Mouse (Mus musculus): ENCODE measurements around the gene Comt.

Comt gene

DNA sequence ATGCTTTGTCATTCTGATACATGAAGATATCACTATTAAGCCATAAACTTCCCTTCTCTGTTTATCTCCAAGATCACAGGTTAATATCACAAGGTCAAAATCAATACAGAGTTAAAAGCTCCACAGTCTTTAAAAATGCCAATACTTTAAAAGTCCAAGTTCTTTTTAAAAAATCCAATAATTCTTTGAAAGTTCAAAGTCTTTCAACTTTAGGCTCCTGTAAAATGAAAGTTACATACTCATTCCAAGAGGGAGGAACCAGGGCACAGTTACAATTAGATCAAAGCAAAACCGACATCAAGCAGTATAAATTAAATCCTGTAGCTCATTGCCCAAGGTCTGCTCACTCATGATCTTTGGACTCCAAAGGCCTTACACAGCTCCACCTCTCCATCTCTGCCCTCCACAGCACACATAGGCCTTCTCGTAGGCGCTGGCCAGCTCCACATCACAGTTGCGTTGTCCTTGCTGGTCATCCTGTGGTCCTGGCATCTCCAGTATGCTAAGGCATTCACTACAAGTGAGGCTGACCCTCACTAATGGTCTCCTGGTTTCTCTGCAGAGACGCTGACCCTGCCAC, 6.8 kb upstream of the Comt start:
- DNase-seq (ENCODE audit: low read depth, low spot score): no peak

DNA sequence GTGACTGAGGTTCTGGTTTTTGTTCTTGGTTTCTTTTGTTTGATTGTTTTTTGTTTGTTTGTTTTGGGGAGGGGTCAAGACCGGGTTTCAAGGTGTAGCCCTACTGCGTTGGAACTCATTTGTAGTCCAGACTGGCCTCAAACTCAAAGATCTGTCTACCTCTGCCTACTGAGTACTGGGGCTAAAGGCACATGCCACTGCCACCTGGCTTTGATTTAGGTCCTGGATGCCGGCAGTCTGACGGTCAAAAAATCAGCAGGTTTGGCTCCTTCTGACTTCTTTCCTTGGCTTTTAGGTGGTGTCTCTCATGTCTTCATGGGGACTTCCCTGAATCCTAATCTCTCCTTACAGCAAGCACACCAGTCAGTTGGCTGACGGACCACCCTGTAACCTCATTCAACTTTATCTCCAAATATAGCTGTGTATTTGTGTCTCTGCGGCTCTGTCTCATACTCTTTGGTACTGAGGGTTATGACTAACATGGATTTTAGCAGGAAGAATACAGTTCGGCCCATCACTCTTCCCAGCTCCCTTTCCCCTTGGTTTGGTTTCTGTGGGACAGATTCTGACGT, 4.1 kb upstream of the Comt start:
- DNase-seq (ENCODE audit: low read depth, low spot score): peak; percentile 46

- DNase-seq (ENCODE audit: low read depth, low spot score): peak; percentile 46
These were observed 3.0 kb upstream of the Comt start for GRCm38 (mm10) chr16:18429641-18430040.

GRCm38 (mm10) chr16:18428516-18429042, 1.9 kb upstream of the Comt start:
- peak; percentile 81 for DNase-seq (ENCODE audit: low read depth, low spot score)

DNA sequence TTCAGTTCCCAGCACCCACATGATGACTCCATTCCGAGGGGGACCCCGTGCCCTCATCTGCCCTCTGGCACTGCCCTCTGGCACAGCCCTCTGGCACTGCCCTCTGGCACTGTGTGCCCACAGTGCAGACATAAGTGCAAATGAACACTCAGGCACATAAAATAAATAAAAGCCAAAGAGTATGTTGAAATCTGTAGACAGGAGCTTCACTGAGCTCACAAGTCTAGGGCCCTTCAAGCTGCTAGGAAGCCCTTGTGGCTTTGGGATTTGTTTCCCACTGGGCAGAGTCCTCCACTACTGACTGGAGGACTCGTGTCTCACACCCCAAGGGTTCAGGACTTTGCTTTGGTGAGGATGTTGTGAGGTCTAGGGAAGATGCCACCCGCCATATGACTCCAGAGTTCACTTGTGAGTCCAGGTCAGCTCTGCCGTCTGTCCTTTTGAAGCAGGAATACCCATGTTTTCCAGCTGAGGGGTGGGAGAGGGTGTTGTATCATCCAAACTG, 1.4 kb upstream of the Comt start:
- DNase-seq (ENCODE audit: low read depth, low spot score): no peak

GRCm38 (mm10) chr16:18426215-18426791, 349 bp downstream of the Comt start, which contains the start of gene Txnrd2:
Txnrd2 (plus strand) TSS chr16:18426384.
- DNase-seq (ENCODE audit: low read depth, low spot score): peak; percentile 69

- peak; percentile 21 for DNase-seq (ENCODE audit: low read depth, low spot score)
These were observed 1.0 kb downstream of the Comt start for GRCm38 (mm10) chr16:18425475-18426214.

GRCm38 (mm10) chr16:18424364-18425045, 2.1 kb downstream of the Comt start:
- no peak for DNase-seq (ENCODE audit: low read depth, low spot score)

- no peak for DNase-seq (ENCODE audit: low read depth, low spot score)
These were observed 2.8 kb downstream of the Comt start for GRCm38 (mm10) chr16:18423915-18424265.

- DNase-seq (ENCODE audit: low read depth, low spot score): no peak
These were observed 3.3 kb downstream of the Comt start for GRCm38 (mm10) chr16:18423203-18423914.

GRCm38 (mm10) chr16:18420571-18420970, 6.1 kb downstream of the Comt start:
- no peak for DNase-seq (ENCODE audit: low read depth, low spot score)

- DNase-seq (ENCODE audit: low read depth, low spot score): no peak
These were observed 7.0 kb downstream of the Comt start for GRCm38 (mm10) chr16:18419603-18420026.

GRCm38 (mm10) chr16:18418756-18419602, 7.7 kb downstream of the Comt start:
- DNase-seq (ENCODE audit: low read depth, low spot score): no peak

DNA sequence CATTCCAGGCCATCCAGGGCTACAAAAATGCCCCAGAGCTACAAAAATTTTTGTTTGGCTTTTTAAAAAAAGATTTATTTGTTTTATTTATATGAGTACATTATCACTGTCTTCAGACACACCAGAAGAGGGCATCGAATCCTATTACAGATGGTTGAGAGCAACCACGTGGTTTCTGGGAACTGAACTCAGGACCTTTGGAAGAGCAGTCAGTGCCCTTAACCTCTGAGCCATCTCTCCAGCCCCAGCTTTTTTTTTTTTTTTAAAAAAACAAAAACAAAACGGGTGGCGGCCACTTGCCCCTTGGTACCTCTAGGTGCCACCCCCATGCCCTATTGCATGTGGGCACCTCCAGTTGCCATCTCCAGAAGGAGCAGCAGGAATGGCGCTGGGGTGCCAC, 9.2 kb downstream of the Comt start:
- DNase-seq (ENCODE audit: low read depth, low spot score): no peak

GRCm38 (mm10) chr16:18416837-18417236, 9.8 kb downstream of the Comt start:
- no peak for DNase-seq (ENCODE audit: low read depth, low spot score)

DNA sequence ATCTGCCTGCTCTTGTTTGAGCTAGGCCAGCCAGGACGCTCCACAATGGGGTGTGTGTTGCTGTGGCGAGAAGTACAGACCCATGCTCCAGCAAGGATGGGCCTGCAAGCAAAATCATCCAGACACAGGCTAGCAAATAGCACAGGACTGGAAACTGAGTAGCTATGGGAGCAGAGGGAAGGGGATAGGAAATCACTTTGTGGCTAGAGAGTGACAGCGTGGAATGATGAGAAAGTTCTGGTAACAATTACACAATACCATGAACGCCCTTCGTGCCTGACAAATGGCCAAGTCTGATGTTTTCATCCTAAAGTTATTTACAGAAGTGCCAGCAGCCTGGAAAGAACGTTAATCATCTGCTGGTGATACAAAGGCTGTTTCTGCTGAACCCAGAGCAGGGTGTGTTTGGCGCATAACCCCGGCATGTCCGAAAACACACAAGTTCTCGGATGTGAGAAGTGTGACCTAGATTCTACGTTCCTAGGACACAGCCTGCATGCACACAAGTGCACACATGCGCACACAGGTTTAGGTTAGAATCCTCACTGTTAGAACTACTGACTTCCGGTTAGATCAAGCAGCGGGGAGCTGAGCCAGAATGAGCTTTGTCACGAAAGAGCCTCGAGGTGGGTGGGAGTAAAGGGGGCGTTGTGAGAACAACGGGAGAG, 10.4 kb downstream of the Comt start:
- DNase-seq (ENCODE audit: low read depth, low spot score): no peak

GRCm38 (mm10) chr16:18413032-18413816, 13.4 kb downstream of the Comt start:
- DNase-seq (ENCODE audit: low read depth, low spot score): no peak

DNA sequence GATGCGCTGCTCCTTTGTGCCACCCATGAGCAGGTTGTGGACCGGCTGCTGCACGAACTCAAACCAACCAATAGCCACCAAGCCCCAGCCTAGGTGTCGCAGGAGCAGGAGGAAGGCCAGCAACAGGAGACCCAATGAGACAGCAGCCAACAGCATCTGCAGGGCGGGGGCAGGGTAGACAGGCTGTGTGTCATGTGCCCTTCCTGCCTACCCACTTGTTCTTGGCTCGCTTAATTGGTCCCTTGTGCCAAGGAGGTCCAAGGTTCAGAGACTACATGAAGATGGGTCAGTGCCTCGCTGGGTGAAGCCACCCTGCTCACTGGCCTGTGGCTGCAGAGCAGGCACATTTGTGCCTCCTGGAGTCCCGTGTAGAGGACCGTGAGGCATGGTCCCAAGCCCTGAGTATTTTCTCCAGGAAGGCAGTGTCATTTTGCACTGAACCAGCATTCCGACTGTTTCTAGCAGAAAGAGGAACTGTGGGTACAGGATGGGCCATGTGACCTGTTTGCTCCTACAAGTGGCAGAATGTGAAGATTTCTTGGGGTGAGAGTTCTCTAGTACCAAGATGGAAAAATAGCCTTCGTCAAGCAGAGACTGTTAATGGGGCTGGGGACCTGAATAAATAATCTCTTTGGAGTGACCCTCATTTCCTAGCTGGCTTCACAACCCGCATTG, 14.7 kb downstream of the Comt start:
- no peak for DNase-seq (ENCODE audit: low read depth, low spot score)

All from c-Kit-negative CD71-positive TER-119-positive erythroid progenitor cells, embryonic 14.5 days (primary cell).